Mouse (Mus musculus) liver, embryonic 11.5 days (tissue): ENCODE data around the gene Map3k7cl. TPM values are rescaled to one million over a fixed set of nuclear protein-coding genes. Genes with fewer than 3 reads are reported as not detected.
A peak's percentile ranks its signal among the peaks of the same experiment; 100 is the strongest.

Experiments
- ATAC-seq: fragments of 200-750 bp; cut with Nextera tagmentation; replicated peaks from 2 replicates; pipeline ENCODE4 v1.8.0; 2017; ENCODE audit warnings: moderate number of reproducible peaks, mild to moderate bottlenecking, moderate TSS enrichment, moderate library complexity; ENCODE audit not compliant: low FRiP score
- DNase-seq: peaks from one replicate; pipeline ENCODE4 v3.0.0-alpha.2; 2017; ENCODE audit warnings: low spot score
- H3K27ac ChIP-seq: fragments of 300-500 bp; sonication (generic); 2 replicates; pipeline ENCODE4 v1.5.1; 2014; ENCODE audit warnings: mild to moderate bottlenecking, low read depth, low read length, control low read depth
- H3K27me3 ChIP-seq: fragments of 300-500 bp; sonication (generic); replicated peaks from 2 replicates; pipeline ENCODE4 v1.6.1; 2014; ENCODE audit warnings: low read length, mixed read lengths; ENCODE audit not compliant: control insufficient read depth, insufficient read depth
- H3K36me3 ChIP-seq: fragments of 300-500 bp; sonication (generic); 2 replicates; pipeline ENCODE4 v1.6.1; 2014; ENCODE audit warnings: mild to moderate bottlenecking, low read length, moderate library complexity, mixed read lengths; ENCODE audit not compliant: control insufficient read depth, insufficient read depth
- H3K4me1 ChIP-seq: fragments of 300-500 bp; sonication (generic); replicated peaks from 2 replicates; pipeline ENCODE4 v1.6.1; 2014; ENCODE audit warnings: low read length, mixed read lengths; ENCODE audit not compliant: control insufficient read depth, insufficient read depth
- H3K4me2 ChIP-seq: fragments of 300-500 bp; sonication (generic); 2 replicates; pipeline ENCODE4 v1.6.1; 2014; ENCODE audit warnings: mild to moderate bottlenecking, control low read depth, moderate library complexity
- H3K4me3 ChIP-seq: fragments of 300-500 bp; sonication (generic); 2 replicates; pipeline ENCODE4 v1.5.1; 2014; ENCODE audit warnings: low read depth, low read length, control low read depth
- H3K9ac ChIP-seq: fragments of 300-500 bp; sonication (generic); 2 replicates; pipeline ENCODE4 v1.6.1; 2014; ENCODE audit warnings: low read depth, low read length, control low read depth
- H3K9me3 ChIP-seq: fragments of 300-500 bp; sonication (generic); 2 replicates; pipeline ENCODE4 v1.6.1; 2016; ENCODE audit warnings: low read length, inconsistent platforms, mixed read lengths; ENCODE audit not compliant: control insufficient read depth
- WGBS: fragments of 180-500 bp; shearing (Covaris S2); extraction: QIAGEN DNeasy Blood & Tissue Kit; methylation state at CpG from one replicate; pipeline ENCODE4 v1.1.7; 2014; 5-methylcytosine and 5-hydroxymethylcytosine counted together
- polyA plus RNA-seq: library from polyadenylated mRNA; unstranded; fragments of >200 nt; fragmentation: Nextera tagmentation; extraction: Ambion mirVana; gene quantifications from 2 replicates; pipeline ENCODE4 v1.2.1, GENCODE M21; 2014

Map3k7cl gene
- polyA plus RNA-seq, 1 experiment from 2014 or later: not detected

DNA sequence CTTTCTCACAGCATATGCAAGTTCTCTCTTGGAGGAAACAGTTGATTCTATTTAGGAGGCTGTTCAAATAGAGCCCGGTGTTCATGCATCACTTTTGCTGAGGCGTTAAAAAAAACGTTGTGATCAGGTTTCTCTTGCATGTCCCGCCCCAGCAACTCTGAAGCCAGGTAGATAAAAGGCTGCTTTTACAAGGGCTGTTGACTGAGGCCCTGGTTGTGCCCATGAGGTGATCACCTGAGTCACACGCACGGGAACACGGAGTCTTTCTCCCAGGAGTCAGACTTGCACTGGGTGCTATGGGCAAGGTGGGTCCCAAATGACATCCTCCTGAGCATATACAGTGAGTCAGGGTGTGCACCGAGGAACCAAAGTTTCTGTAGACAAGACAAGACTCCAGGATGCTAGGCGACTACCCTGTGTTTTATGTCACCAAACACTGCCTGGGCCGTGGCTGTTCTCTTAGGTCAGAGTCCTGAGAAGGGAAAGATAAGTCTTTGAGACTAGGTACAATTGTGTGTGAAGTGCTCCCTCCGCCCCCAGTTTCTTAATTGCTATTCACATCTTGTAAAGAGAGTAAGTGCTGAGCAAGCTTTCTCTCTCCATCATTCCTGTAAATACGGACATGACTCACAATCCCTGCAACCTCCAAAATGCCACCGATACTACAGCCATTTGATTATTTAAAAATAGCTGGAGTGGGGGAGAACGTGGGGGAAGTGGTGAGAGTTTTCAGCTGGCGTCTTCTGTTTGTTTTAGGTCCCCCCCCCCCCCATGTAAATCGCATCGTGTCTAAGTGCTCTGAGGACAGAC lies 49.8 kb downstream of the Map3k7cl start:
- Histone ChIP-seq H3K4me3 (no peak overlapping the region), H3K36me3 (no peaks in the 10 kb centered on the region), H3K4me2 (no peak overlapping the region), H3K9me3 (no peaks in the 10 kb centered on the region), H3K27me3 (no peaks in the 10 kb centered on the region), H3K9ac (no peak overlapping the region), H3K4me1 (peaks cover 3% of the 10 kb centered on the region; the same call in 1 of the 2 replicates), H3K27ac (no peak overlapping the region)
- ATAC-seq: no peak
- no peak for DNase-seq
- WGBS: 59% methylated on average over 17 of the region's 17 CpGs

- no peaks in the 10 kb centered on the region for H3K9me3 ChIP-seq
- no peaks in the 10 kb centered on the region for H3K27me3 ChIP-seq
- H3K4me2 ChIP-seq: no peak overlapping the region
- DNase-seq (no peak), ATAC-seq (no peak)
- no peaks in the 10 kb centered on the region for H3K36me3 ChIP-seq
- no peak overlapping the region for H3K27ac ChIP-seq
- H3K4me3 ChIP-seq: no peak overlapping the region
- H3K4me1 ChIP-seq: no peaks in the 10 kb centered on the region
- 48% methylated on average over 9 of the region's 9 CpGs for WGBS
- H3K9ac ChIP-seq: no peak overlapping the region
Observed at GRCm38 (mm10) chr16:87604002-87604401, 50.9 kb downstream of the Map3k7cl start.

GRCm38 (mm10) chr16:87604883-87605282 lies 51.8 kb downstream of the Map3k7cl start:
- no peaks in the 10 kb centered on the region for H3K27me3 ChIP-seq
- H3K4me3 ChIP-seq: no peak overlapping the region
- no peak overlapping the region for H3K4me2 ChIP-seq
- no peaks in the 10 kb centered on the region for H3K4me1 ChIP-seq
- no peak overlapping the region for H3K9ac ChIP-seq
- H3K27ac ChIP-seq: no peak overlapping the region
- DNase-seq: no peak
- no peak for ATAC-seq
- H3K36me3 ChIP-seq: no peaks in the 10 kb centered on the region
- WGBS: 59% methylated on average over 2 of the region's 2 CpGs
- no peaks in the 10 kb centered on the region for H3K9me3 ChIP-seq

- WGBS: 77% methylated on average over 1 of the region's 1 CpGs
- no peak overlapping the region for H3K4me3 ChIP-seq
- 0 out of 2 replicates have a peak, but pooled peaks have one; percentile 24 for ATAC-seq
Observed at GRCm38 (mm10) chr16:87607383-87607782, 54.3 kb downstream of the Map3k7cl start.

GRCm38 (mm10) chr16:87607959-87608358 lies 54.8 kb downstream of the Map3k7cl start:
- no peak overlapping the region for H3K27ac ChIP-seq
- no peak overlapping the region for H3K4me2 ChIP-seq
- no peaks in the 10 kb centered on the region for H3K9me3 ChIP-seq
- no peaks in the 10 kb centered on the region for H3K27me3 ChIP-seq
- no peak overlapping the region for H3K4me3 ChIP-seq
- H3K36me3 ChIP-seq: no peaks in the 10 kb centered on the region
- H3K9ac ChIP-seq: no peak overlapping the region
- DNase-seq: no peak
- ATAC-seq: peak; percentile 31; the same call in 1 of the 2 replicates
- 85% methylated on average over 6 of the region's 6 CpGs for WGBS
- no peaks in the 10 kb centered on the region for H3K4me1 ChIP-seq

More at GRCm38 (mm10) chr16:87607383-87607782, 54.3 kb downstream of the Map3k7cl start:
- no peaks in the 10 kb centered on the region for H3K4me1 ChIP-seq
- H3K9me3 ChIP-seq: no peaks in the 10 kb centered on the region
- no peak overlapping the region for H3K4me2 ChIP-seq
- no peaks in the 10 kb centered on the region for H3K27me3 ChIP-seq
- DNase-seq: no peak
- no peak overlapping the region for H3K27ac ChIP-seq
- no peaks in the 10 kb centered on the region for H3K36me3 ChIP-seq
- H3K9ac ChIP-seq: no peak overlapping the region

DNA sequence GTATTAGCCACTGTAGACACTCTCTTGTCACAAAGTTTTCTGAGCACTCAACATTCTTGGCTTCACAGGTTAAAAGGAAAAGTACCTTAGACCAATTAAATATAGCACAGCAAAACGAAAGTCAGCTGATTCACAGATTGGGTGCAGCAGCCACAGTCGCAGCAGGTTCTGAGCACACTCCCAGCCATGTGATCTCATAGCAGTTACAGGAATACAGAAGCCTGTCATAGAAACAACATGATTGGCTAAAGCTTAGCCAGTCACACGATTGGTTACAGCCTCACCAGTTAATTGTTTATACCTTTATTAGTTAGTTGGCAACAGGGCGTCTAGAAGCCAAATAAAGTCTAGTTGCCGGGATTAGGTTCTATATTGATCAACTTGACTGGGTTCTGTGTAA lies 57.0 kb downstream of the Map3k7cl start:
- Histone ChIP-seq H3K4me2 (no peak overlapping the region), H3K36me3 (no peaks in the 10 kb centered on the region), H3K4me1 (no peaks in the 10 kb centered on the region), H3K9me3 (no peaks in the 10 kb centered on the region), H3K4me3 (no peak overlapping the region), H3K27me3 (no peaks in the 10 kb centered on the region), H3K27ac (no peak overlapping the region), H3K9ac (no peak overlapping the region)
- ATAC-seq: no peak
- DNase-seq: no peak
- WGBS: 81% methylated on average over 5 of the region's 5 CpGs

- no peaks in the 10 kb centered on the region for H3K36me3 ChIP-seq
- no peak overlapping the region for H3K4me3 ChIP-seq
- no peaks in the 10 kb centered on the region for H3K4me1 ChIP-seq
- no peaks in the 10 kb centered on the region for H3K9me3 ChIP-seq
- 75% methylated on average over 21 of the region's 21 CpGs for WGBS
- H3K27ac ChIP-seq: no peak overlapping the region
- H3K4me2 ChIP-seq: no peak overlapping the region
- H3K9ac ChIP-seq: no peak overlapping the region
- DNase-seq (no peak), ATAC-seq (no peak)
- no peaks in the 10 kb centered on the region for H3K27me3 ChIP-seq
Observed at GRCm38 (mm10) chr16:87610556-87611295, 57.6 kb downstream of the Map3k7cl start.

GRCm38 (mm10) chr16:87611420-87611819 lies 58.3 kb downstream of the Map3k7cl start:
- ATAC-seq: no peak

More at GRCm38 (mm10) chr16:87611420-87611819, 58.3 kb downstream of the Map3k7cl start:
- H3K4me2 ChIP-seq: no peak overlapping the region
- no peak overlapping the region for H3K9ac ChIP-seq
- H3K4me3 ChIP-seq: no peak overlapping the region
- H3K36me3 ChIP-seq: no peaks in the 10 kb centered on the region
- no peaks in the 10 kb centered on the region for H3K4me1 ChIP-seq
- no peak for DNase-seq
- 69% methylated on average over 14 of the region's 14 CpGs for WGBS
- no peaks in the 10 kb centered on the region for H3K27me3 ChIP-seq
- no peaks in the 10 kb centered on the region for H3K9me3 ChIP-seq
- no peak overlapping the region for H3K27ac ChIP-seq
